8 mouse cellular contexts compared by ENCODE assay signal in the genomic region with DNA sequence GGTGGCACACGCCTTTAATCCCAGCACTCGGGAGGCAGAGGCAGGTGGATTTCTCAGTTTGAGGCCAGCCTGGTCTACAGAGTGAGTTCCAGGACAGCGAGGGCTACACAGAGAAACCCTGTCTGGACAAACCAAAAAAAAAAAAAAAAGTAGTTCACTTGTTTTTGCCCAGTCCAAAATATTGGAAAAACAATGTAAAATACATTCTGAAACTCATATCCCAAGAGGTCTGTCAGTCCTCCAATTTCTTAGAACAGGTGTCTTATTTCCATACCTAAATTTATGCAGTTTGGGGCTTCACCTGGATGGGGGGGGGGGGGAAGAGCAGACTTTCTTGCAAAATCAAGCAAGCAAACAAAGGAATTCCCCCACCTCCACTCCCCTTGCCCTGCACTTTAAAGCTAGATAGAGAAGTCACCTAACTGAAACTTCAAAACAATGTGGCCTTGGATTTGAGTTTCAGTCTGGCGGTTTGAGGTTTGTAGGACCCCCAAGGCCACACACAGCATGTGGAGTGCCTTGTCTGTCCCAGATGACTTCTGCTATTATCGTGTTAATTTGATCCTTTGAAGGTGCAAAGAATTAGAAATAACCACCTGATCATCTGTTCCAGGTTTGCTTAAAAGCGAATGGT. TPM values are rescaled to one million over a fixed set of nuclear protein-coding genes. Genes with fewer than 3 reads are reported as not detected.
DNase-seq lines count a peak whose midpoint lies in the region; ATAC-seq lines count a peak whose summit lies in the region.

No protein-coding gene starts in this region.

- peaks cover 16% of the 10 kb centered on the region for H3K4me1 ChIP-seq in midbrain, embryonic 10.5 days
- no peaks in the 10 kb centered on the region; the same call in 1 of the 2 replicates for H3K4me1 ChIP-seq in midbrain, embryonic 16.5 days (ENCODE audit: control insufficient read depth, insufficient read depth, low read length)
- peaks cover 14% of the 10 kb centered on the region for H3K4me1 ChIP-seq in embryonic facial prominence, embryonic 13.5 days
- peaks cover 10% of the 10 kb centered on the region for H3K4me1 ChIP-seq in limb, embryonic 12.5 days (replicated peaks)
- peaks cover 5% of the 10 kb centered on the region for H3K4me1 ChIP-seq in stomach, embryonic 14.5 days (ENCODE audit: control insufficient read depth, insufficient read depth, low read length)

- H3K4me2 ChIP-seq in midbrain, embryonic 16.5 days (ENCODE audit: low read length) = no peak overlapping the region
- peak overlapping the region; percentile 48 for H3K4me2 ChIP-seq in embryonic facial prominence, embryonic 13.5 days
- H3K4me2 ChIP-seq in limb, embryonic 12.5 days = peak overlapping the region; percentile 46
- peak overlapping the region; percentile 35 for H3K4me2 ChIP-seq in stomach, embryonic 14.5 days (replicated peaks; ENCODE audit: low read depth, low read length)

- intact Hi-C loops in left cerebral cortex, postnatal 36 days (cut with DNase I) = no loop called here

- peaks cover 9% of the 10 kb centered on the region; the same call in 1 of the 2 replicates for H3K27me3 ChIP-seq in midbrain, embryonic 10.5 days (ENCODE audit: low read depth, poor library complexity, severe bottlenecking)
- H3K27me3 ChIP-seq in midbrain, embryonic 16.5 days (ENCODE audit: control insufficient read depth, insufficient read depth, low read depth, low read length) = no peaks in the 10 kb centered on the region; the same call in none of the 2 replicates
- peaks cover 18% of the 10 kb centered on the region for H3K27me3 ChIP-seq in embryonic facial prominence, embryonic 13.5 days
- H3K27me3 ChIP-seq in limb, embryonic 12.5 days = peaks cover 5% of the 10 kb centered on the region; the same call in 1 of the 2 replicates
- no peaks in the 10 kb centered on the region for H3K27me3 ChIP-seq in stomach, embryonic 14.5 days (ENCODE audit: control insufficient read depth, insufficient read depth, low read length)

- no peak overlapping the region; the same call in 1 of the 2 replicates for H3K27ac ChIP-seq in midbrain, embryonic 10.5 days (replicated peaks)
- no peak overlapping the region for H3K27ac ChIP-seq in midbrain, embryonic 16.5 days (ENCODE audit: low read length)
- H3K27ac ChIP-seq in embryonic facial prominence, embryonic 13.5 days = no peak overlapping the region
- H3K27ac ChIP-seq in limb, embryonic 12.5 days = no peak overlapping the region
- no peak overlapping the region for H3K27ac ChIP-seq in stomach, embryonic 14.5 days (ENCODE audit: low read length)

- H3K36me3 ChIP-seq in midbrain, embryonic 10.5 days = no peaks in the 10 kb centered on the region
- H3K36me3 ChIP-seq in midbrain, embryonic 16.5 days (ENCODE audit: control insufficient read depth, insufficient read depth, low read length) = no peaks in the 10 kb centered on the region
- H3K36me3 ChIP-seq in embryonic facial prominence, embryonic 13.5 days = no peaks in the 10 kb centered on the region
- no peaks in the 10 kb centered on the region for H3K36me3 ChIP-seq in limb, embryonic 12.5 days
- no peaks in the 10 kb centered on the region for H3K36me3 ChIP-seq in stomach, embryonic 14.5 days (ENCODE audit: control insufficient read depth, insufficient read depth, low read length)

- no peak for ATAC-seq in midbrain, embryonic 16.5 days
- ATAC-seq in embryonic facial prominence, embryonic 13.5 days (ENCODE audit: insufficient number of reproducible peaks, insufficient read depth, low FRiP score, low TSS enrichment, low read depth) = no peak
- ATAC-seq in limb, embryonic 12.5 days (ENCODE audit: insufficient number of reproducible peaks, insufficient read depth, low FRiP score, low TSS enrichment, low read depth) = no peak
- ATAC-seq in stomach, embryonic 14.5 days (ENCODE audit: insufficient number of reproducible peaks, insufficient read depth, low FRiP score, low read depth) = no peak

- no peak overlapping the region for H3K9ac ChIP-seq in midbrain, embryonic 16.5 days (ENCODE audit: low read depth, low read length)
- no peak overlapping the region for H3K9ac ChIP-seq in embryonic facial prominence, embryonic 13.5 days
- H3K9ac ChIP-seq in limb, embryonic 12.5 days (replicated peaks) = no peak overlapping the region
- H3K9ac ChIP-seq in stomach, embryonic 14.5 days (replicated peaks; ENCODE audit: low read depth, low read length) = no peak overlapping the region

- no peaks in the 10 kb centered on the region for H3K9me3 ChIP-seq in midbrain, embryonic 10.5 days (replicated peaks)
- no peaks in the 10 kb centered on the region for H3K9me3 ChIP-seq in midbrain, embryonic 16.5 days (replicated peaks; ENCODE audit: control insufficient read depth, low read length, poor library complexity, severe bottlenecking)
- no peaks in the 10 kb centered on the region for H3K9me3 ChIP-seq in embryonic facial prominence, embryonic 13.5 days
- no peaks in the 10 kb centered on the region for H3K9me3 ChIP-seq in limb, embryonic 12.5 days
- H3K9me3 ChIP-seq in stomach, embryonic 14.5 days (ENCODE audit: control insufficient read depth, low read depth, low read length) = no peaks in the 10 kb centered on the region

- 54% methylated on average over 6 of the region's 6 CpGs for WGBS in midbrain, embryonic 10.5 days
- 46% methylated on average over 6 of the region's 6 CpGs for WGBS in midbrain, embryonic 16.5 days
- WGBS in embryonic facial prominence, embryonic 13.5 days = 46% methylated on average over 6 of the region's 6 CpGs
- 47% methylated on average over 6 of the region's 6 CpGs for WGBS in limb, embryonic 12.5 days
- WGBS in stomach, embryonic 14.5 days = 51% methylated on average over 6 of the region's 6 CpGs

- no peak for DNase-seq in midbrain, embryonic 10.5 days (ENCODE audit: low spot score)
- DNase-seq in thymus, postnatal 0 days (ENCODE audit: low spot score) = no peak
- DNase-seq in left cerebral cortex, postnatal 36 days (ENCODE audit: low spot score in 2 of 2) = no peak
- DNase-seq in urinary bladder, postnatal 25 days (ENCODE audit: low spot score) = no peak

- peak overlapping the region; percentile 39 for H3K4me3 ChIP-seq in midbrain, embryonic 10.5 days
- no peak overlapping the region for H3K4me3 ChIP-seq in midbrain, embryonic 16.5 days (ENCODE audit: low read depth, low read length)
- no peak overlapping the region for H3K4me3 ChIP-seq in embryonic facial prominence, embryonic 13.5 days
- H3K4me3 ChIP-seq in limb, embryonic 12.5 days (replicated peaks) = peak overlapping the region; percentile 12; the same call in 1 of the 2 replicates
- 0 out of 2 replicates have a peak overlapping the region, but pooled peaks have one; percentile 3 for H3K4me3 ChIP-seq in stomach, embryonic 14.5 days (ENCODE audit: low read depth, low read length)

RNA-seq across cellular contexts. Expression of a gene that starts 25.7 kb away (rescaled TPM):
- 97.6 and 102 TPM in 2 replicates for polyA plus RNA-seq in midbrain, embryonic 10.5 days (2016; fragmentation: Nextera tagmentation; extraction: Ambion mirVana)
- polyA plus RNA-seq in midbrain, embryonic 16.5 days (2015; fragmentation: Nextera tagmentation; extraction: Ambion mirVana) = 86.8 and 90.8 TPM in 2 replicates
- 68.5 and 70.6 TPM in 2 replicates for polyA plus RNA-seq in embryonic facial prominence, embryonic 13.5 days (2015; fragmentation: Nextera tagmentation; extraction: Ambion mirVana)
- 83.7 and 91.2 TPM in 2 replicates for polyA plus RNA-seq in limb, embryonic 12.5 days (2016; fragmentation: Nextera tagmentation; extraction: Ambion mirVana)
- 81.1 and 87.9 TPM in 2 replicates for polyA plus RNA-seq in stomach, embryonic 14.5 days (2014; fragmentation: Nextera tagmentation; extraction: Ambion mirVana)
- 122 and 134 TPM in 2 replicates for polyA plus RNA-seq in thymus, postnatal 0 days (2015; fragmentation: Nextera tagmentation; extraction: Ambion mirVana)
- 10 to 100 TPM; 78.2 to 89.0 TPM for total RNA-seq in left cerebral cortex, postnatal 36 days (2021)

Comparison
In these comparisons a context has a peak if more than half of its experiments do, and no peak if none do; other contexts are left out.
1. H3K4me3 ChIP-seq: peak in midbrain, embryonic 10.5 days (single experiment), limb, embryonic 12.5 days (single experiment) and stomach, embryonic 14.5 days (single experiment); none in midbrain, embryonic 16.5 days (single experiment) and embryonic facial prominence, embryonic 13.5 days (single experiment).